Mouse (Mus musculus): ENCODE data around the gene Mtmr12.

Gene Mtmr12

DNA sequence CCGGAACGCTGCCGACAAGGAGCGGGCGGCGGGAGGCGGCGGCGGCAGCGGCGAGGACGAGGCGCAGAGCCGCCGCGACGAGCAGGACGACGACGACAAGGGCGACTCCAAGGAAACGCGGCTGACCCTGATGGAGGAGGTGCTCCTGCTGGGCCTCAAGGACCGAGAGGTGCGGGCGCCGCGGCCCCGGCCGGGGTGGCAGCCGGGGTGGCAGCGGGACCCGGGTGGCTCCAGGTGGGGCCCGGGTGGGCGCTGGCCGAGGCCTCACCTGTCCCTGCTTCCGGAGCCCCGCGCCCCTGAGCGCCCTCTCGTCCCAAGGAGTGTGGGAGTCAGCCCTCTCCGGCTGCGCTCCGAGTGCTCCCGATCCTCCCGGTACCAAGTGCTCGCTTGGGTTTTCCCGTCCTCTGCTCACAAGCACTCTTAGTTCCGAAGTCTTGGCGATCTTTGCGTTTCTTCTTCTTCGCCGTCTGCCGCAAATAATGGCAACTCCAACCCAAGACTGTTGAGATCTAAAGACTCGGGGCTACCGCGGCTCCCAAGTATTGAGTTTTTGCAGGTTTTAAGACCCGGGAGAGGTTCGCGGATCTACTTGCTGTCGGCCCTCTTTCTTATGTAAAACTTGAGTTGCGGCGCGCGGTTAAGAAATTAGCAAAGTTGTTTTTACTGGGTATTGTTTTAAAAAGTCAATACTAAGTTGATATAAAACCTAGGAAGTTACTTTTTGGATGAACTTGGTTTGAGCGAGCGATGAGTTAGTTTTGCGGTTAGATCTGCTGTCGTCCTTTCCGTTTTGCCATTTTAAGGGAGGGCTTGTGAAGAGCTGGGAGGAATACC, 117.2 kb downstream of the Mtmr12 start, which contains the start of gene 1810049J17Rik:
Gene 1810049J17Rik (minus strand): TSS at position 112 of the 834 bp plus-strand sequence.
- peak; percentile 63 for DNase-seq (ENCODE audit: low spot score)

- peak; percentile 44 for DNase-seq (ENCODE audit: low spot score)
Observed at GRCm38 (mm10) chr15:12322676-12323402, 118.0 kb downstream of the Mtmr12 start.
